Comparison of ENCODE assay signal across 8 mouse cellular contexts in the genomic region with DNA sequence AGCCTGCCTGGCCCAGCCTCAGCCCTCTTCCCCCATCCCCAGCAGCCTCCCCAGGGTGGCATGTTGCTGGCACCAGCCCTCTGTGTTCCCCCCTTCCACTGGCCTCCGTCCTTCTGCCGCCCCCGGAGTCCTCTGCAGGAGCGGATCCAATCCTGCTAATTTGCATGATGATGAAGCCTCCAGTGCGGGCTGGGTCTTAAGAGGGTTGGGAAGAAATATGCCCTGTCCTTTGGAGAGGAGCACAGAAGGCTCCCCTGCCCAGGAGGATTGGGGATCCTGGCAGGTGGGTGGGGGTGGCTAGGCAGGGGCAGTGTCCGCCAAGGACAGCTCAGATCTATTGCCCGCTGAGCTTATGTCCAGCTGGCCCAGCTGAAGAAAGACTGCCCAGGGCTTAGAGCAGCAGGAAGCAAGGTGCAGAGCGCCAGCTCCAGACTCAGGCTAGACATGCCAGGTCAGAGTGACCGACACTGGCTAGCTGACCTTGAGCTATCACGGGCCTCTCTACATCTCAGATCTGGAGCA.
A peak's percentile ranks its signal among the peaks of the same experiment; 100 is the strongest.
DNase-seq lines count a peak whose midpoint lies in the region; ATAC-seq and TF ChIP-seq lines count a peak whose summit lies in the region.

No protein-coding gene starts in this region.

- H3K27ac ChIP-seq in forebrain, embryonic 15.5 days (replicated peaks): peak overlapping the region; percentile 77
- peak overlapping the region; percentile 91 for H3K27ac ChIP-seq in midbrain, embryonic 14.5 days (replicated peaks; ENCODE audit: low read depth, low read length)
- no peak overlapping the region for H3K27ac ChIP-seq in heart, embryonic 11.5 days (ENCODE audit: low read depth, low read length)

- peak; percentile 45 to 53 for DNase-seq in layer of hippocampus, postnatal 10 days (ENCODE audit: low spot score in 2 of 2)
- DNase-seq in layer of hippocampus, postnatal 25 days (ENCODE audit: extremely low spot score in 1 of 2, low spot score in 1 of 2): no peak
- DNase-seq in brain, embryonic 14.5 days (ENCODE audit: low read depth): peak; percentile 94
- DNase-seq in midbrain, embryonic 14.5 days: peak; percentile 83

- H3K9me3 ChIP-seq in forebrain, embryonic 15.5 days: no peaks in the 10 kb centered on the region
- H3K9me3 ChIP-seq in midbrain, embryonic 14.5 days (ENCODE audit: control insufficient read depth, low read length): no peaks in the 10 kb centered on the region
- H3K9me3 ChIP-seq in heart, embryonic 11.5 days (replicated peaks; ENCODE audit: control insufficient read depth, low read length): no peaks in the 10 kb centered on the region

- no peak overlapping the region for H3K4me3 ChIP-seq in forebrain, embryonic 15.5 days
- no peak overlapping the region for H3K4me3 ChIP-seq in midbrain, embryonic 14.5 days (replicated peaks; ENCODE audit: low read depth, low read length)
- no peak overlapping the region for H3K4me3 ChIP-seq in heart, embryonic 11.5 days (ENCODE audit: low read depth, low read length)

- no peaks in the 10 kb centered on the region for H3K36me3 ChIP-seq in forebrain, embryonic 15.5 days
- H3K36me3 ChIP-seq in midbrain, embryonic 14.5 days (ENCODE audit: control insufficient read depth, insufficient read depth, low read length): no peaks in the 10 kb centered on the region
- no peaks in the 10 kb centered on the region for H3K36me3 ChIP-seq in heart, embryonic 11.5 days (ENCODE audit: control insufficient read depth, insufficient read depth, low read length)

- H3K27me3 ChIP-seq in forebrain, embryonic 15.5 days: no peaks in the 10 kb centered on the region
- H3K27me3 ChIP-seq in midbrain, embryonic 14.5 days (ENCODE audit: control insufficient read depth, insufficient read depth, low read length): no peaks in the 10 kb centered on the region
- H3K27me3 ChIP-seq in heart, embryonic 11.5 days (ENCODE audit: control insufficient read depth, insufficient read depth, low read length): no peaks in the 10 kb centered on the region

- no peak for TF ChIP-seq CTCF in brain, embryonic 14.5 days (IDR thresholded peaks at IDR 0.05; ENCODE audit: borderline replicate concordance, extremely low read depth, insufficient read depth, insufficient read length)

- no peak for TF ChIP-seq POLR2A in brain, embryonic 14.5 days (IDR thresholded peaks at IDR 0.05; ENCODE audit: borderline replicate concordance, extremely low read depth, insufficient read depth, insufficient read length, poor library complexity, severe bottlenecking)

- H3K4me1 ChIP-seq in forebrain, embryonic 15.5 days: peaks cover 36% of the 10 kb centered on the region
- H3K4me1 ChIP-seq in midbrain, embryonic 14.5 days (ENCODE audit: control insufficient read depth, insufficient read depth, low read length): peaks cover 51% of the 10 kb centered on the region
- H3K4me1 ChIP-seq in heart, embryonic 11.5 days (ENCODE audit: control insufficient read depth, insufficient read depth, low read length): 0 out of 2 replicates have a peak, but pooled peaks cover 9% of the 10 kb centered on the region

- 14% methylated on average over 10 of the region's 10 CpGs for WGBS in forebrain, embryonic 15.5 days
- 9% methylated on average over 10 of the region's 10 CpGs for WGBS in midbrain, embryonic 14.5 days
- WGBS in heart, embryonic 11.5 days (ENCODE audit: insufficient replicate concordance): 45% methylated on average over 10 of the region's 10 CpGs

- H3K4me2 ChIP-seq in forebrain, embryonic 15.5 days (replicated peaks): peak overlapping the region; percentile 8; the same call in 1 of the 2 replicates
- H3K4me2 ChIP-seq in midbrain, embryonic 14.5 days (ENCODE audit: low read length): peak overlapping the region; percentile 21; the same call in 1 of the 2 replicates
- no peak overlapping the region for H3K4me2 ChIP-seq in heart, embryonic 11.5 days

- ATAC-seq in forebrain, embryonic 15.5 days (replicated peaks): peak; percentile 86
- ATAC-seq in midbrain, embryonic 14.5 days (ENCODE audit: low FRiP score, low TSS enrichment): peak; percentile 70
- no peak for ATAC-seq in activated CD4-positive, CD25-positive, alpha-beta regulatory T cell, adult 4 months
- ATAC-seq in CD4-positive, CD25-positive, alpha-beta regulatory T cell, adult 4 months: no peak
- no peak for ATAC-seq in heart, embryonic 11.5 days (replicated peaks; ENCODE audit: insufficient number of reproducible peaks, low FRiP score, low TSS enrichment)

- no peak overlapping the region for H3K9ac ChIP-seq in forebrain, embryonic 15.5 days (replicated peaks)
- peak overlapping the region; percentile 27; the same call in 1 of the 2 replicates for H3K9ac ChIP-seq in midbrain, embryonic 14.5 days (replicated peaks; ENCODE audit: low read length)
- H3K9ac ChIP-seq in heart, embryonic 11.5 days (ENCODE audit: low read depth, low read length): no peak overlapping the region

Comparison
In these comparisons a context has a peak if more than half of its experiments do, and no peak if none do; other contexts are left out.
1. DNase-seq: peak in layer of hippocampus, postnatal 10 days (2 of 2), brain, embryonic 14.5 days (single experiment) and midbrain, embryonic 14.5 days (single experiment); none in layer of hippocampus, postnatal 25 days (0 of 2).
2. ATAC-seq: peak in forebrain, embryonic 15.5 days (single experiment) and midbrain, embryonic 14.5 days (single experiment); none in activated CD4-positive, CD25-positive, alpha-beta regulatory T cell, adult 4 months (single experiment), CD4-positive, CD25-positive, alpha-beta regulatory T cell, adult 4 months (single experiment) and heart, embryonic 11.5 days (single experiment).